Comparison of ENCODE assay signal across 9 mouse cellular contexts in the genomic region with DNA sequence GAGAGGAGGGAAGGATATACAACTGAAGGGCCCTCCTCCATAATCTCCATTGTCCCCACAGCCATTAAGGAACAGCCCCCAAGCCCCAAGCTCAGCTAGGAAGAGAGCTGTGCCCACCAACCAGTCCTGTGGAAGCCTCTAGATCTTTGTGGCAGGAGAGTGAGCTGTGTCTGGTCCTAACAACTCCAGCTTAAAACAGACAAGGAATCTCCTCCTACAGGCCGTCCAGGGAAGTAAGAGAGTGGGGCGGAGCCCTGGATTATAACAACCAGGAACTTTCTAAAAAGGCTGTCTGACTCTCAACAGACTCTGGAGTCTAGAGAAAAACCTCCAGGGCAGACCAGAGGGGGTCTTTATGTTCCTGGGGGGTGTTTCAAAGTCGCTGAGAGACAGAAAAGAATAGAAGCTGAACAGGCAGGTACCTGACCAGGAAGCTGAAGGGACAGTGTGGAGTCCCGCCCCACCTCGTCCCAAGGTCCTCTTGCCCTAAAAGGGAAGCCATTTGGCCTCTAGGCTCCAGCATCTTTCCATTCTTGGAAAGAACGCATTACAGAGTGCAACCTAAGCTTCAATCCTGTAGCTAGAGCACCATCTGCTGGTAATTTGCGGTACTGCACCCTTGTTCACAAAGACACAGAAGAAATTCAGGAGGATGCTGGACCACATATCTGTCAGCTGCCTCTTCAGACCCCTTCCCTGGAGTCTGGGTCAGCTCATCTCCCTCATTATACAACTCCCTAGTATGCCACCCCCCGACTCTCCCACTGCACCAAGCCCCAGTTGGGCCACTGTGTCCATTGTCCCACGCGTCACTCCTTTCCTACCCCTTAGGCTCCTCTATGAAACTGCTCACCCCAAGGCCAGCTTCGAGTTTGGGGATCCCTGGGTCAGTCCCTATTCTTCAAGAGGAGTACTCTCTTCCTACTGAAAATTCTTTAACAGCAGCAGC. TPM values are rescaled to one million over a fixed set of nuclear protein-coding genes. Genes with fewer than 3 reads are reported as not detected.
DNase-seq lines count a peak whose midpoint lies in the region; ATAC-seq and TF ChIP-seq lines count a peak whose summit lies in the region.
"Had no signal": no experiment of that assay in that cellular context is flagged by ENCODE, and none has a peak within 500 bp of the region (broad histone marks: within the 10 kb centered on the region; RNA-seq: fewer than 3 reads in every experiment).

No protein-coding gene starts in this region.

- no peak for TF ChIP-seq POLR2A in ES-Bruce4 (IDR thresholded peaks at IDR 0.05; ENCODE audit: insufficient read depth, low read length)
- no peak for TF ChIP-seq POLR2A in bone marrow, adult 2 months (IDR thresholded peaks at IDR 0.05; ENCODE audit: borderline replicate concordance, control insufficient read depth, low read depth, low read length)

- peak overlapping the region; percentile 62 for H3K27ac ChIP-seq in ES-Bruce4 (ENCODE audit: insufficient read depth, low read length)
- no peak overlapping the region for H3K27ac ChIP-seq in bone marrow, adult 2 months (ENCODE audit: control insufficient read depth, insufficient read depth, low read depth, low read length, poor library complexity)
- no peak overlapping the region for H3K27ac ChIP-seq in layer of hippocampus, adult 2 months
- no peak overlapping the region for H3K27ac ChIP-seq in lung, embryonic 15.5 days
- H3K27ac ChIP-seq: heart, embryonic 15.5 days had no signal

- peak; percentile 60; the same call in 1 of the 2 replicates for ATAC-seq in erythroblast, adult 5-6 weeks (replicated peaks; ENCODE audit: low FRiP score, poor library complexity, severe bottlenecking)
- peak; percentile 36 to 70; a peak in 2 of 4 replicates for ATAC-seq in hematopoietic stem cell, adult 5-6 weeks (replicated peaks in 1 of 2; ENCODE audit: insufficient read depth in 1 of 2, low FRiP score in 2 of 2, low TSS enrichment in 1 of 2, low read depth in 1 of 2, poor library complexity in 2 of 2, severe bottlenecking in 2 of 2)
- peak; percentile 15; the same call in 1 of the 2 replicates for ATAC-seq in lung, embryonic 15.5 days (ENCODE audit: borderline replicate concordance, extremely low read depth, low FRiP score, low TSS enrichment)

- peaks cover 14% of the 10 kb centered on the region for H3K4me1 ChIP-seq in ES-Bruce4 (ENCODE audit: control insufficient read depth, insufficient read depth, low read length)
- no peaks in the 10 kb centered on the region; the same call in 1 of the 2 replicates for H3K4me1 ChIP-seq in bone marrow, adult 2 months (ENCODE audit: control insufficient read depth, insufficient read depth, low read length)
- peaks cover 9% of the 10 kb centered on the region; the same call in 1 of the 2 replicates for H3K4me1 ChIP-seq in lung, embryonic 15.5 days
- H3K4me1 ChIP-seq: heart, embryonic 15.5 days had no signal

- H3K36me3 ChIP-seq in ES-Bruce4 (ENCODE audit: control insufficient read depth, insufficient read depth, low read length, poor library complexity, severe bottlenecking) = no peaks in the 10 kb centered on the region
- no peaks in the 10 kb centered on the region for H3K36me3 ChIP-seq in lung, embryonic 15.5 days
- H3K36me3 ChIP-seq: heart, embryonic 15.5 days had no signal

- no peak for TF ChIP-seq EP300 in ES-Bruce4 (IDR thresholded peaks at IDR 0.05; ENCODE audit: insufficient read depth, low read depth, low read length)

- DNase-seq in layer of hippocampus, adult 2 months (ENCODE audit: low spot score in 2 of 2) = peak; percentile 71 to 91
- DNase-seq in ovary, postnatal 36 days (ENCODE audit: low spot score) = peak; percentile 52
- DNase-seq in thymus, postnatal 36 days = peak; percentile 51 to 73

- peak; percentile 49 for TF ChIP-seq CTCF in ES-Bruce4 (IDR thresholded peaks at IDR 0.05; ENCODE audit: low read depth, low read length)
- TF ChIP-seq CTCF in bone marrow, adult 2 months (IDR thresholded peaks at IDR 0.05; ENCODE audit: control insufficient read depth, insufficient read depth, low read length) = peak; percentile 39; the same call in 1 of the 2 replicates
- peak; percentile 75 for TF ChIP-seq CTCF in layer of hippocampus, adult 2 months (conservative IDR thresholded peaks at IDR 0.05)

- no peaks in the 10 kb centered on the region for H3K27me3 ChIP-seq in ES-Bruce4 (ENCODE audit: control insufficient read depth, insufficient read depth, low read length, poor library complexity, severe bottlenecking)
- no peaks in the 10 kb centered on the region for H3K27me3 ChIP-seq in lung, embryonic 15.5 days

- no peak overlapping the region for H3K4me3 ChIP-seq in ES-Bruce4 (ENCODE audit: low read depth, low read length)
- H3K4me3 ChIP-seq in bone marrow, adult 2 months (replicated peaks; ENCODE audit: control insufficient read depth, low read depth, low read length) = no peak overlapping the region
- H3K4me3 ChIP-seq in layer of hippocampus, adult 2 months = no peak overlapping the region
- no peak overlapping the region for H3K4me3 ChIP-seq in lung, embryonic 15.5 days
- H3K4me3 ChIP-seq: heart, embryonic 15.5 days had no signal

- no peak overlapping the region for H3K4me2 ChIP-seq in lung, embryonic 15.5 days
- H3K4me2 ChIP-seq: heart, embryonic 15.5 days had no signal

- no peaks in the 10 kb centered on the region for H3K9me3 ChIP-seq in ES-Bruce4 (replicated peaks; ENCODE audit: control insufficient read depth, insufficient read depth, low read length, poor library complexity, severe bottlenecking)
- no peaks in the 10 kb centered on the region for H3K9me3 ChIP-seq in lung, embryonic 15.5 days
- H3K9me3 ChIP-seq: heart, embryonic 15.5 days had no signal

- H3K9ac ChIP-seq in ES-Bruce4 (ENCODE audit: low read depth, poor library complexity, severe bottlenecking) = peak overlapping the region; percentile 7
- H3K9ac ChIP-seq in lung, embryonic 15.5 days = no peak overlapping the region
- H3K9ac ChIP-seq: heart, embryonic 15.5 days had no signal

- 26% methylated on average over 11 of the region's 11 CpGs for WGBS in bone marrow, adult 2 months
- WGBS in lung, embryonic 15.5 days = 19% methylated on average over 11 of the region's 11 CpGs

RNA-seq across cellular contexts. Expression of a gene that starts 12.2 kb away (rescaled TPM):
- 20.6 and 21.5 TPM in 2 replicates for polyA plus RNA-seq in ES-Bruce4 (2011; ENCODE audit: insufficient read depth, insufficient read length, low read depth, missing spikeins)
- 2.1 TPM in 1 of 2 replicates, not detected in the other for polyA plus RNA-seq in bone marrow, adult 2 months (2011; ENCODE audit: insufficient read depth, insufficient read length, low replicate concordance, missing spikeins)
- not detected in 2 replicates for total RNA-seq in erythroblast, adult 5-6 weeks (2015; ENCODE audit: low replicate concordance)
- total RNA-seq in erythroblast, adult 5-6 weeks (2017; ENCODE audit: low replicate concordance) = not detected in 2 replicates
- total RNA-seq in hematopoietic stem cell, adult 5-6 weeks (2017) = not detected in 2 replicates
- total RNA-seq in layer of hippocampus, adult 2 months (2021) = not detected
- not detected in 2 replicates for polyA plus RNA-seq in lung, embryonic 15.5 days (2015; fragmentation: Nextera tagmentation; extraction: Ambion mirVana)
- polyA plus RNA-seq: heart, embryonic 15.5 days had no signal

RNA-seq across cellular contexts. Expression of a gene that starts 21.0 kb away (rescaled TPM):
- polyA plus RNA-seq in ES-Bruce4 (2011; ENCODE audit: insufficient read depth, insufficient read length, low read depth, missing spikeins) = 10.5 and 11.8 TPM in 2 replicates
- 2.1 TPM in 1 of 2 replicates, not detected in the other for polyA plus RNA-seq in bone marrow, adult 2 months (2011; ENCODE audit: insufficient read depth, insufficient read length, low replicate concordance, missing spikeins)
- total RNA-seq in erythroblast, adult 5-6 weeks (2015; ENCODE audit: low replicate concordance) = not detected in 2 replicates
- total RNA-seq in erythroblast, adult 5-6 weeks (2017; ENCODE audit: low replicate concordance) = not detected in 2 replicates
- total RNA-seq in hematopoietic stem cell, adult 5-6 weeks (2017) = 0.44 TPM in 1 of 2 replicates, not detected in the other
- not detected for total RNA-seq in layer of hippocampus, adult 2 months (2021)
- polyA plus RNA-seq in lung, embryonic 15.5 days (2015; fragmentation: Nextera tagmentation; extraction: Ambion mirVana) = 7.5 and 18.2 TPM in 2 replicates

RNA-seq across cellular contexts. Expression of a gene that starts 33.2 kb away (rescaled TPM):
- polyA plus RNA-seq in ES-Bruce4 (2011; ENCODE audit: insufficient read depth, insufficient read length, low read depth, missing spikeins) = 0.99 TPM in 1 of 2 replicates, not detected in the other
- polyA plus RNA-seq in bone marrow, adult 2 months (2011; ENCODE audit: insufficient read depth, insufficient read length, low replicate concordance, missing spikeins) = not detected in 2 replicates
- total RNA-seq in erythroblast, adult 5-6 weeks (2015; ENCODE audit: low replicate concordance) = not detected in 2 replicates
- not detected in 2 replicates for total RNA-seq in erythroblast, adult 5-6 weeks (2017; ENCODE audit: low replicate concordance)
- not detected in 2 replicates for total RNA-seq in hematopoietic stem cell, adult 5-6 weeks (2017)
- total RNA-seq in layer of hippocampus, adult 2 months (2021) = not detected
- polyA plus RNA-seq in lung, embryonic 15.5 days (2015; fragmentation: Nextera tagmentation; extraction: Ambion mirVana) = not detected in 2 replicates
- polyA plus RNA-seq: heart, embryonic 15.5 days had no signal

RNA-seq across cellular contexts. Expression of a gene that starts 37.8 kb away (rescaled TPM):
- polyA plus RNA-seq in ES-Bruce4 (2011; ENCODE audit: insufficient read depth, insufficient read length, low read depth, missing spikeins) = 718 and 769 TPM in 2 replicates
- polyA plus RNA-seq in bone marrow, adult 2 months (2011; ENCODE audit: insufficient read depth, insufficient read length, low replicate concordance, missing spikeins) = 807 and 1,107 TPM in 2 replicates
- 580 and 688 TPM in 2 replicates for total RNA-seq in erythroblast, adult 5-6 weeks (2015; ENCODE audit: low replicate concordance)
- 168 and 350 TPM in 2 replicates for total RNA-seq in erythroblast, adult 5-6 weeks (2017; ENCODE audit: low replicate concordance)
- 225 and 235 TPM in 2 replicates for total RNA-seq in hematopoietic stem cell, adult 5-6 weeks (2017)
- 100 to 1,000 TPM; 713 to 750 TPM for total RNA-seq in layer of hippocampus, adult 2 months (2021)
- 1,642 and 1,646 TPM in 2 replicates for polyA plus RNA-seq in lung, embryonic 15.5 days (2015; fragmentation: Nextera tagmentation; extraction: Ambion mirVana)

RNA-seq across cellular contexts. Expression of a gene that starts 52.3 kb away (rescaled TPM):
- not detected in 2 replicates for polyA plus RNA-seq in ES-Bruce4 (2011; ENCODE audit: insufficient read depth, insufficient read length, low read depth, missing spikeins)
- not detected in 2 replicates for polyA plus RNA-seq in bone marrow, adult 2 months (2011; ENCODE audit: insufficient read depth, insufficient read length, low replicate concordance, missing spikeins)
- total RNA-seq in erythroblast, adult 5-6 weeks (2015; ENCODE audit: low replicate concordance) = not detected in 2 replicates
- total RNA-seq in erythroblast, adult 5-6 weeks (2017; ENCODE audit: low replicate concordance) = not detected in 2 replicates
- total RNA-seq in hematopoietic stem cell, adult 5-6 weeks (2017) = not detected in 2 replicates
- not detected for total RNA-seq in layer of hippocampus, adult 2 months (2021)
- not detected in 2 replicates for polyA plus RNA-seq in lung, embryonic 15.5 days (2015; fragmentation: Nextera tagmentation; extraction: Ambion mirVana)
- polyA plus RNA-seq: heart, embryonic 15.5 days had no signal
